Mouse (Mus musculus) heart, adult 8-10 months (tissue): ENCODE results near the gene Otud1. TPM values are rescaled to one million over a fixed set of nuclear protein-coding genes. Genes with fewer than 3 reads are reported as not detected.

Experiments used
- DNase-seq: peaks from one replicate; pipeline ENCODE4 v3.0.0; 2022; ENCODE audit warnings: low spot score
- total RNA-seq, 4 experiments: library from RNA; stranded (reverse); gene quantifications; 2 replicates each; pipeline ENCODE4 v1.2.4; 2022

The Otud1 gene
- total RNA-seq: 10 to 100 TPM; 12.5 to 30.7 (median 21.5) TPM

GRCm38 (mm10) chr2:19657158-19657874, at the start of gene Otud1:
Otud1 (plus strand) TSS chr2:19657752.
- peak; percentile 93 for DNase-seq

- DNase-seq: peak; percentile 24
Measured at GRCm38 (mm10) chr2:19607852-19608251, 49.7 kb upstream of the Otud1 start.

DNA sequence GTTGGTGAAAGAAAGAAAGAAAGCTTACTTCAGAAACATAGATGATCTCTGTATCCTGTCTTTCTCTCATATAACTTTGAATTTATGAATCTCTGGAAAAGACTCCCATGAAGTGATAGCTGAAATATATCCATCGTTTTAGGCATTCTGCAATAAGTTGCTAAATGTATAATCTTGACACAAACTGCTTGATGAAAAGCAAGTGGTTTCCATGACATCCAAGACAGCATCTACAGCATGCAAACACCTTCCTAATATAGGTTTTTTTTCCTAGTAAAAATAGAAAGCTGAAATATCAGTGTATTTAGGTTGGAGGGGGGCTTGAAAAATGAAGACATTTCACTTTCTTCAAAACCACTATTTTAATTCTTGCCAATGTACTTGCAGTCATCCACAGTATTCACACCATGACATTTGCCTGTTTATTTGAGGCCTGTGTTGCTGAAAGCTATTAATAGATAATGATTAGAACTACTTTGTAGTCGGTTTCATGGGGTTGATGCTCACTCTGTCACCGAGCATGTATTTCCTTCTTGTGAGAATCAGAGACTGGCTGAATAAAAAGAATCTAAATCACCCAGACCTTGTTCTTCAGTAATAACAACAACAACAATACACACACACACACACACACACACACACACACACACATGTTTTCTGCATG, 49.0 kb upstream of the Otud1 start:
- DNase-seq: no peak

DNA sequence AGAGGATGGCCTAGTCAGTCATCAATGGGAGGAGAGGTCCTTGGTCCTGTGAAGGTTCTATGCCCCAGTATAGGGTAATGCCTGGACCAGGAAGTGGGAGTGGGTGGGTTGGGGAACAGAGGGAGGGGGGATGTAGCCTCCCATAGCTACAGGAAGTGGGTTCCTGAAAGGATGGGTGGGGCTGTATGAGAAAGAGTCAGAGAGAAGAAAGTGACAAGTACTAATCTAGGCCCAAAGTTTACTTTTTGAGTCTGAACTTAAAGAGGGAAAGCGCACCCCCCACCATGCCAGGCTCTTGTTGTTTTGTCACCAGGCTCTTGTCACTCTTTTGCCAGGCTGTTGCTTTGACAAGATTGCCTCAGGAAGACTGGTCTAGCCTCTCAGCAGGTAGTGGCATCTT, 35.5 kb upstream of the Otud1 start:
- no peak for DNase-seq

DNA sequence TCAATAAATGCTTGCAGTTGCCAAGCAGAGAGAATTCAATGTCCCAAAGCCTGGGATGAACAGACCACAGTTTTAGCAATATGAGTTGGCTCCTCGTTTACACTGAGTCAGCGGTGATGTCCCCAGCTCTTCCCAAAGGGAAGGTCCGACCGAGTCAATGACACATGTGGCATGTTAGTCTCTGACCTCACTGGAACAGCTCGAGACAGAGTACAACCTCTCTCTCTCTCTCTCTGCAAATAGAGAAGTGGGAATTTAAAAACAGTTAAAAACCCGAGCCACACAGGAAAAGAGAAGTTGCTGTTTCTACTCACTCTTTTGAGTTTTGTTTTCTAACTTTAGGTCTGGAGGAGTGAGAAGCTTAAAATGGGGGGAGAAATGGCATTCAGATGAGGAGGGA, 30.5 kb upstream of the Otud1 start:
- DNase-seq: no peak

GRCm38 (mm10) chr2:19627920-19628608, 29.5 kb upstream of the Otud1 start:
- DNase-seq: no peak

DNA sequence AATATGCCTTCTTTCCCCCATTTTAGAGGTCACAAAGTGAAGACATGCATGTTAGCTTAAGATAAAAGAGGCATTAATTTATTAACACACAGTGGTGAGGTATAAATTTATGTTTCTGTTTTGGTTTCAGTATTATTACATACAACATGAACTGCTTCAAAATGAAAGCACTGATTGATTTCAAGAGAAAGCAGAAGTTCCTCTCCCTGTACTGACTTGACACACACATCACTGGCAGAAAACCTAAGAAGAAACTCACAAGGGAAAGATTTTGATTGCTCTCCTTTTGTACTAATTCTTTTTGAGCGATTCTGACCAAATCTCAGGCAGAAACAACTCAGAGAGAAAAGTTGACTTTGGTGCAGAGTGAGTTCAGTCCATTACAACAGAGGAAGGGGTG, 27.0 kb upstream of the Otud1 start:
- no peak for DNase-seq

- DNase-seq: no peak
Measured at GRCm38 (mm10) chr2:19633406-19633920, 24.1 kb upstream of the Otud1 start.

- DNase-seq: no peak
Measured at GRCm38 (mm10) chr2:19645182-19645581, 12.4 kb upstream of the Otud1 start.

GRCm38 (mm10) chr2:19646144-19646543, 11.4 kb upstream of the Otud1 start:
- no peak for DNase-seq

GRCm38 (mm10) chr2:19646910-19647309, 10.6 kb upstream of the Otud1 start:
- no peak for DNase-seq

GRCm38 (mm10) chr2:19656436-19656835, 1.1 kb upstream of the Otud1 start:
- no peak for DNase-seq

DNA sequence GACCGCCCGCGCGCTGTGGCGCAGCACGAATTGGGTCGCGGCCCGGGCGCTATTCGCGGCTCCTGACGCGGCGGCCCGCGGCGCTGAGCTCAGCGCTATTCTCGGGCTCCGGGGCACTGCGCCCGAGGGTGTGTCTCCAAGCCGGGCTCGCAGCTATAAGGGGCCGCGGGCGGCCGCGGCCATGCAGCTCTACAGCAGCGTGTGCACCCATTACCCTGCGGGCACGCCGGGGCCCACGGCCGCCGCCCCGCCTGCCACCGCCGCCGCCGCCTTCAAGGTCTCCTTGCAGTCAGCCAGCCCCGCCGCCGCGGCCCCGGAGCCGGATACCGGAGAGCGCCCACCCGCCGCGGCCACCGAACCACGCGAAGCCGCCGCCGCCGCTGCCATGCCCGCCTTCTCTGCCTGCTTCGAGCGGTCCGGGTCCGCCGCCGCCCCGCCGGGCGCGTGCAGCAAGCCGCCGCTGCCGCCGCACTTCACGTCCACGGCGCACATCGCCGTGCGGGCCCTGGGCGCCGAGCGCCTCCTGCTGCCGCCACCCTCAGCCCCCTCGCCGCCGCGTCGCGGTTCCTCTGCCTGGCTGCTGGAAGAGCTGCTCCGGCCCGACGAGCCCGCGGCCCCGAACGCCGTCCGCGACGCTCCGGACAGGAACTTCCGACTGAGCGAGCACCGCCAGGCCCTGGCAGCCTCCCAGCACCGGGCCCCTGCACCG, 483 bp downstream of the Otud1 start:
- DNase-seq: peak; percentile 18

- DNase-seq: peak; percentile 38
Measured at GRCm38 (mm10) chr2:19658661-19659384, 1.3 kb downstream of the Otud1 start.

GRCm38 (mm10) chr2:19660875-19661274, 3.3 kb downstream of the Otud1 start:
- DNase-seq: no peak

- DNase-seq: peak; percentile 31
Measured at GRCm38 (mm10) chr2:19663146-19663848, 5.7 kb downstream of the Otud1 start.

- DNase-seq: no peak
Measured at GRCm38 (mm10) chr2:19664147-19664546, 6.6 kb downstream of the Otud1 start.

DNA sequence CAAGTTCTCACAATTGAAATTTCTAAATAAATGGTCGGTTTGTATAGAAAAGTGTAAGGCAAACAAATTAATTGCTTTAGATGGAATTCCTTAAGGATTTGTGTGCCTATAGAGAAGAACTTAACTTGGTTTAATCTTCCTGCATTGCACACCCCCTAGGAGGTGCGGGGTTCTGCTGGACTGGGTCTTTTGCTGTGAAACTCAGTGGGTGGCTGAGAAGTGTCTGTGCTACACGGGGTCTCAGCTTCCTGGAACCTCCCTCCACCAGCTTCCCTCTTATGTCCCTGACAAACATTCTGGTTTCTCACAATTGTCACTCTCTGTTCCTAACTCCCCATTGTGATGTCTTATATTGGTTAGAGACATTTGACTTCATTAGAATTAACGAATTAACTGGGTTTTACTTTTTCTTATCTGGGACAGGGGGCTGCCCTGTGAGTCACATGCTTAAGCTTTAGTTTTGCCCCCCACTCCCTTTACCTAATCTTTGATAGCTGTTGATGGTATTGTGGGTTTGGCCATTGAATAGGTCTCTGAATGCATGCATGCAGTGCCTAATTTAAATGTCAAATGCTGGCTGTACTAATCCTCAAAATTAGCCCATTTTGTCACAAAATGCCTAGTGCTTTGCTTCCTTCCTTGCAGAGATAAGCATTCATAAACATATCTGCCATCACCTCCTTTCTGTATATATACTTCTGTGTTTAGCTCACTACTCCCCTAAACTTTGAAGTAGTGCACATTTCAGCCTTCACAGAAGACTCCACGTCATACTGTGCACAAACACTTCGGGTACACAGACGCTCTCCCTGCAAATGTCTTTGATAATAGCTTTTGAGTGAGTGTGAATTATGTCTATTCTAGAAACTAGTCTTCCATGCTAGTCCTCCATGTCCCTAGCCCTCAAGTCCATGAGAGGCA, 7.3 kb downstream of the Otud1 start:
- no peak for DNase-seq

GRCm38 (mm10) chr2:19665841-19666240, 8.3 kb downstream of the Otud1 start:
- DNase-seq: peak; percentile 51
